Mouse (Mus musculus) thymus, adult 2 months (tissue): ENCODE results near the gene Mgat4e. TPM values are rescaled to one million over a fixed set of nuclear protein-coding genes. Genes with fewer than 3 reads are reported as not detected.

ENCODE experiments used
- DNase-seq: peaks from one replicate; pipeline ENCODE4 v3.0.0; 2021
- H3K27ac ChIP-seq: fragments of 200-500 bp; 2 replicates; pipeline ENCODE4 v1.5.1; 2012; ENCODE audit warnings: low read length, control low read depth; ENCODE audit not compliant: control insufficient read depth, insufficient read depth
- H3K27me3 ChIP-seq: fragments of 200-500 bp; 2 replicates; pipeline ENCODE4 v1.6.1; 2012; ENCODE audit warnings: mild to moderate bottlenecking, low read length, moderate library complexity, mixed read lengths; ENCODE audit not compliant: control insufficient read depth, insufficient read depth
- H3K36me3 ChIP-seq: fragments of 200-500 bp; 2 replicates; pipeline ENCODE4 v1.6.1; 2012; ENCODE audit warnings: mild to moderate bottlenecking, low read length, moderate library complexity; ENCODE audit not compliant: control insufficient read depth, insufficient read depth
- H3K4me1 ChIP-seq: fragments of 200-500 bp; replicated peaks from 2 replicates; pipeline ENCODE4 v1.6.1; 2012; ENCODE audit warnings: low read length; ENCODE audit not compliant: control insufficient read depth, insufficient read depth
- H3K4me3 ChIP-seq: fragments of 200-500 bp; 2 replicates; pipeline ENCODE4 v1.5.1; 2012; ENCODE audit warnings: mild to moderate bottlenecking, low read length, control low read depth, moderate library complexity; ENCODE audit not compliant: control insufficient read depth, insufficient read depth
- CTCF ChIP-seq: fragments of 200-500 bp; IDR thresholded peaks from 2 replicates; pipeline ENCODE4 v1.5.1; 2012; ENCODE audit warnings: mild to moderate bottlenecking, control low read depth, low read length, moderate library complexity, borderline replicate concordance; ENCODE audit not compliant: control insufficient read depth, poor library complexity, insufficient read depth; ENCODE audit errors: extremely low read depth
- POLR2A ChIP-seq: fragments of 200-500 bp; IDR thresholded peaks from 2 replicates; pipeline ENCODE4 v1.6.1; 2012; ENCODE audit warnings: mild to moderate bottlenecking, low read length, control low read depth, moderate library complexity; ENCODE audit not compliant: control insufficient read depth, poor library complexity, insufficient read depth; ENCODE audit errors: extremely low read depth
- WGBS: fragments of 180-500 bp; shearing (Covaris S2); methylation state at CpG from one replicate; pipeline ENCODE4 v1.1.7; 2018; 5-methylcytosine and 5-hydroxymethylcytosine counted together
- polyA plus RNA-seq: library from polyadenylated mRNA; depleted of rRNA; stranded (reverse); fragments of >200 nt; gene quantifications from 2 replicates; pipeline ENCODE4 v1.2.3, GENCODE M21; 2012; rRNA removed

The Mgat4e gene
- not detected in 2 replicates for polyA plus RNA-seq

DNA sequence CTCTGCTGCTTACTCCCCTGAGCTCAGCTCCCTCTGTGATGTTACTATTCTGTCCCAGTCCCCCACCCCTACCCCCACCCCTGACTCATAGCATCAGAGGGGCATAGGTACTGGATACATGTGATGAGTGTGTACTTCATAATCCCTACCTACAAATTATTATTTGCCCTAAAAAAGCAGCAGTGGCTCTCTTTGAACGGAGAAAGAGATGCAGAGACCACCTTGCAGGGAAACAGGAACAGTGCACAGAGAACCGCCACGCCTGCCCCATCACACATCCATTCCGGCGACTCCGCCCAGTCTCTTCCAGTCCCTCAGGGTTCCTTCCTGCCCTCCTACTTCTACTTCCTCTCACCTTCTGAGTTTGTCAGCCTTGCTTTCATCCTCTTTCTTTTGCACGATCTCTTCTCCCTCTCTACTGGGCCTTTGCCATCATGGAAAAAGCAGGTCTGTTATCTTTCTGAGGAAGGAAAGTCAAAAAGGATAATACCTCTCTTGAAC is at the start of gene Mgat4e:
Gene Mgat4e, minus strand, starts transcription at position 51 of the 501 bp plus-strand sequence.
- Histone ChIP-seq H3K36me3 (no peaks in the 10 kb centered on the region), H3K4me1 (no peaks in the 10 kb centered on the region), H3K4me3 (no peak within 1 kb of the TSS), H3K27me3 (no peaks in the 10 kb centered on the region), H3K27ac (no peak within 1 kb of the TSS)
- WGBS, result 32% methylated on average over 7 of the region's 7 CpGs
- TF ChIP-seq CTCF (no peak), POLR2A (no peak)
- no peak for DNase-seq

DNA sequence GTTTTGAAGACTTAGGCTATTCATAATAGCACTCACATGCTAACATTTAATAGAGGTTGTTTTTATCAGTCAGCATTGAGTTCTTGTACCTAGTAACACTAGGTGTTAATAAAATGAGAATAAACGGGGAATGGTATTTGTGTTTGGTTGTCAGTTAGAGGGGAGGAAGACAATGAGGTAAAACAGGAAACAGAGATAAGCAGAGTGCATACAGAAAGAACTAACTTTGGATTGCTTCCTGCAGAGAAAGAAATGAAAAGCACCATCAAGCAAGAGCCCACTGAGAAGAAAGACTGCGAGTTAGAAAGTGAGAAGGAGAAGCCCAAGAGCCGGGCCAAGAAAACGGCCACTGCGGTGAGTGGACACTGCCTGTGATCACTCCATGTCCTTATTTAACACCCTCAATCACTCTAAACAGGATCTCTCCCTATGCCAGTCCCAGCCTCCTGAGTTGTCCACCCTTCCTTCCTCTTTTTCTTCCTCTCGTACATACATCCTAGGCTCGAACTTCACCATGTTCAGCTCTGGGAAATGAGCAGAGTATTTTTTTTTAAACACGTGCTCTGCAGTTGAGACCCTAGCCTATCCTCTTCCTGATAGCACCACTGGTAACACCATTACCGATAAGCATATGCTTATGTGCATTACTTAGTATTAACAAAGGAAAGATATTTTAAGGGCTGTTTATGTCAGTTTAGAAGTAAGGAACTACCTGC is 48.0 kb upstream of the Mgat4e start:
- Histone ChIP-seq H3K4me3 (no peak overlapping the region), H3K27me3 (no peaks in the 10 kb centered on the region), H3K4me1 (no peaks in the 10 kb centered on the region), H3K27ac (no peak overlapping the region), H3K36me3 (peaks cover 82% of the 10 kb centered on the region)
- WGBS, result 73% methylated on average over 9 of the region's 9 CpGs
- TF ChIP-seq CTCF, result no peak
- TF ChIP-seq POLR2A, result no peak
- no peak for DNase-seq

DNA sequence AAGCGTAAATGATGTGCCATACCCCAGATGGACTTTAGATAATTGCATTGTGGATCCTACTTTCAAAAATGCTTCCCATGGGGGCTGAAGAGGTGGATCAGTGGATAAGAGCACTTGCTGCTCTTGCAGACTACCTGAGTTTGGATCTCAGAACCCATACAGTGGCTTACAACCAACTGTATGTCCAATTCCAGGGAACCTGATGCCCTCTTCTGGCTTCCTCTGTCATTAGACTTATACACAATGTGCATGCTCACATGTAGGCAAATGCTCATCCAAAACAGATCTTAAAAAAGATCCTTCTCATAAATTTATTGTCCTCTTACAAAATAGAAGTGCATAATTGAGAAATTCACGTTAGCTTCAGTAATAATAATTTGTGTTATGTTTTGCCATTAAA is 42.3 kb upstream of the Mgat4e start:
- no peaks in the 10 kb centered on the region for H3K27me3 ChIP-seq
- no peaks in the 10 kb centered on the region for H3K4me1 ChIP-seq
- H3K27ac ChIP-seq, result no peak overlapping the region
- TF ChIP-seq CTCF (no peak), POLR2A (no peak)
- DNase-seq, result no peak
- H3K4me3 ChIP-seq, result no peak overlapping the region
- peaks cover 44% of the 10 kb centered on the region for H3K36me3 ChIP-seq
- 96% methylated on average over 2 of the region's 2 CpGs for WGBS

DNA sequence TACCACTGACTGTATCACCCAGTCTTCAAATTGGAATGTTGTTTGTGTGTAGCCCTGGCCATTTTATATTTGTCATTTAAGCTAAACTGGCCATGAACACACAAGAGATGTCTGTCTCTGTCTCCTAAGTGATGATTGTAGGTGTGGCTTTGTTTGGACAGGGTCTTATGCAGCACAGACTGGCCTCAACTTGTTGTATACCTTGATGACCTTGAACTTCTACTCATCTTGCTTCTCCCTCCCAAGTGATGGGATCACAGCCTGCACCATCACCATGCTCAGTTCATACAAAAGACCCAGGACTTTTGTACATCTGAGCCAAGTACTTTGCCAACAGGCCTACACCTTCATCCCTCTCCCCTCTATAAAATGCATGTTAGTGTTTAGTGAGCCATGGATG is 40.2 kb upstream of the Mgat4e start:
- TF ChIP-seq POLR2A, result no peak
- no peak for TF ChIP-seq CTCF
- Histone ChIP-seq H3K36me3 (peaks cover 32% of the 10 kb centered on the region), H3K4me3 (no peak overlapping the region), H3K4me1 (no peaks in the 10 kb centered on the region), H3K27ac (no peak overlapping the region), H3K27me3 (no peaks in the 10 kb centered on the region)
- no peak for DNase-seq

DNA sequence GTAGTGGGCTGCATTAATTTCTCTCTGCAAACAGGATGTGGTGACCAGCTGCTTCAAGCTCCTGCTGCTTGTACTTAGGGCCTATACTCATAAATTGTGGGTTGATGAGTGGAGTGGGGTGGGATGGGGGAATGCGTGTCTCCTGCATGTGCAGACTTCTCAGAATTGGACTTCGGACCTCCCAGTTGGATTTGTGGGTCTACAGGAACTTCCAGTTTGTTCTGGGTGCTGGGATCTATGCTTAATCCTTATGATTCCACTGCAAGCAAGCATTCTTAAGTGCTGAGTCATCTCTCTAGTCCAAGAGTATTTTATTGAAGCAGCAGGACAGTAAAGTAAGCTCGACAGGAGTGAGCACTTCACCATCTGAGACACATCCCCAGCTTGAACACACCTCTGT is 34.1 kb upstream of the Mgat4e start:
- Histone ChIP-seq H3K4me1 (no peaks in the 10 kb centered on the region), H3K4me3 (no peak overlapping the region), H3K27ac (no peak overlapping the region), H3K27me3 (no peaks in the 10 kb centered on the region), H3K36me3 (peaks cover 3% of the 10 kb centered on the region; the same call in 1 of the 2 replicates)
- WGBS, result 47% methylated on average over 3 of the region's 3 CpGs
- TF ChIP-seq CTCF (no peak), POLR2A (no peak)
- DNase-seq, result no peak

DNA sequence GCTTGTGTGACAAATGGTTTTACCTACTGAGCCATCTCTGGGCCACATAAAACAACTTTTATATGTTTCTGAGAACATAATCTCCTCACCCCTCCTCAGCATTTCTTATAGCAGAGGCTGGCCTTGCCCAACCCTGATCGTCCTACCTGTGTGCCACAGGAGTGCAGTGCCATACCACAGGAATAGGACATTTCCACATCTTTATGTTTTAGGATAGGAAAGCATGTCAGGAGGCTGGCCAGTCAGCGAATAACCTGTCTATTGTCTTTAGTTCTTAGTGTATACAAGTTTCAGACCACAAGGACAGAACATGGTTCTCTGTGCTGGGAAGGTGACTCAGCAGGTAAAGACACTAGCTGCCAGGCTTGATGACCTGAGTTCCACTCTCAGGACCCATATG is 31.3 kb upstream of the Mgat4e start:
- no peaks in the 10 kb centered on the region for H3K27me3 ChIP-seq
- no peak for TF ChIP-seq POLR2A
- no peak for TF ChIP-seq CTCF
- H3K27ac ChIP-seq, result no peak overlapping the region
- H3K4me1 ChIP-seq, result no peaks in the 10 kb centered on the region
- 94% methylated on average over 2 of the region's 2 CpGs for WGBS
- H3K4me3 ChIP-seq, result no peak overlapping the region
- H3K36me3 ChIP-seq, result peaks cover 3% of the 10 kb centered on the region; the same call in 1 of the 2 replicates
- no peak for DNase-seq

DNA sequence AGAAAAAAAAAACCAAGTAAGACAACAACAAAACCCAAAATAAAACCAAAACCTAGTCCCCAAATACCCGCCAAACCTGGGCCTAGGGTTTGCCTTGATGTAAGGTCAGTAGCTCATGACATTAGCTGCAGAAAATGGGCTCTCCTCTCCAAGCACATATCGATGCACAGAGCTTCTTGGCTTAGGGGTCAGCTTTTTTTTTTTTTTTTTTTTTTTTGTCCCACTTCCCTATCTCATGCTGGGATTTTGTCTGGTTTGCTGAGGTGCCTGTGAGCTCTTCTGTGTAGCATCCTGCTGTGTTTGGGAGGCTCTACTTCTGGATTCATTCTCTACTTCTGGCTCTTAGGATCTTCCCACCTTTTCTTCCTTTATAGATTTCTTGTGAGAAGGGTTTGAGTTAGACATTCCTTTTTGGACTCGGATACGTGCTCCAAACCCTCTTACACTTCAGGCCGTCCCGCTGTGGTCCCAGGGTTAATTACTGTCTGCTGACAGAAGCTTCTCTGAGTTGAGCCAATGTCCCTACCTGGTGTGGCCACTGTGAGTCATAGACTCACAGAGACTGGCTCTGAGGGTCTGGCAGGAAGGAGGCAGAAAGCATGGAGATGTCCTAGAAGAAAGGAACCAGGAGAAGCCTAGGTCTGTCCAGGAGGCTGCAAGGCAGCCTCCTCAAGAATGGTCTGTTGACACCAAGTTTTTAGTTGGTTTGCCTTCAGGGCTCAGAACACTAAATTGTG is 28.1 kb upstream of the Mgat4e start:
- Histone ChIP-seq H3K27ac (no peak overlapping the region), H3K4me1 (no peaks in the 10 kb centered on the region; the same call in 1 of the 2 replicates), H3K27me3 (no peaks in the 10 kb centered on the region), H3K4me3 (no peak overlapping the region), H3K36me3 (no peaks in the 10 kb centered on the region)
- DNase-seq, result no peak
- no peak for TF ChIP-seq POLR2A
- 91% methylated on average over 6 of the region's 6 CpGs for WGBS
